Mouse (Mus musculus) A20 (cell line): ENCODE data around the gene Por.

ENCODE experiments used
- DNase-seq: peaks from one replicate; pipeline ENCODE4 v3.0.0-alpha.2; 2011; ENCODE audit warnings: low read depth, low spot score

Por gene

DNA sequence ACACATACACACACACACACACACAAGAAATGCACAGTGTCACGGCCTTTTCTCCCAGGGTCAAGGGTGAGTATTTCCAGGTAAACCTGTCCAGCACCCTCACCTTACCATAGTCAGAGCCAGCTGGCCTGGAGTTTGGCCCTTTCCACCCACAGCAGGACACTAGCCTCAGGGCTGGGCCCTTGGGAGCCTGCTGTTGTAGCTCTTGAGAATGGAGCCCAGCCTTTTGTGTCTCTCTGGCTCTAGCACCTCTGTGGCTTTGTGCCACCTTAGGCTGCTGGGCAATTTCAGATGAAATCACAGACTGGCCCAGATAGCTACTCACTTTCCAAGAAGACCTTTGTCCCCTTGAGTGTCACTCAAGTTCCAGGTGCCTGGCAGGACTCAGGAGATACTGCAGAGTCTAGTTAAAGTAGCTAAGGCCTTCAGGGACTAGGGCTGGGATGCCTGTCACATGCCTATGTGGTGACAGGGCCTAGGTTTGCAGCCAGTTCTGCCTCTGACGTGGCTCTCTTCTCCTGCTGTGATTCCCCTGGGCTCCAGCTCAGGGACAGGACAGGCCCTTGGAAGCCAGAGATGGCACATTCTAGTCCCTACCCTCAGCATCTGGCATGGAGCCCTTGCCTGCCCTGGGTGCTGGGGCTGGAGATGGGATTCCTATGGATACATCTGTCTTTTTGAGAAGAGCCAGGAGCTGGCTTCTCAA is 57.0 kb downstream of the Por start:
- no peak for DNase-seq

DNA sequence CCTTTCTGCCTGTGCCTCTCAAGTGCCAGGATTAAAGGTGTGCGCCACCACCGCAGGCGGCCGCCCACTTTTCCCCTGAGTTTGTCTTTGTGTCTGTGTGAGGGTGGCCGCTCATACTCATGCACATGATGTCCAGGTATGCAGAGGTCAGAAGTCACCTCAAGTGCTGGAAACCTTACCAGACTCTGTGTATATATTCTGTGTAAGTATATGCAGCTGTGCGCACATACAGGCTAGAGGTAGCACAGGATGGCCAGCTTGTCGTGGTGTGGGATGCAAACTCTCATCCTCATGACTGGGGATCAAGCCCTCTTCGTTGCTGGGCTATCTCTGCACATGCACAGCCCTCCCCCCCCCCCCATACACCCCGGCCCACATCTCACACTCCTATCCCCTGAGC is 58.0 kb downstream of the Por start:
- DNase-seq = no peak

DNA sequence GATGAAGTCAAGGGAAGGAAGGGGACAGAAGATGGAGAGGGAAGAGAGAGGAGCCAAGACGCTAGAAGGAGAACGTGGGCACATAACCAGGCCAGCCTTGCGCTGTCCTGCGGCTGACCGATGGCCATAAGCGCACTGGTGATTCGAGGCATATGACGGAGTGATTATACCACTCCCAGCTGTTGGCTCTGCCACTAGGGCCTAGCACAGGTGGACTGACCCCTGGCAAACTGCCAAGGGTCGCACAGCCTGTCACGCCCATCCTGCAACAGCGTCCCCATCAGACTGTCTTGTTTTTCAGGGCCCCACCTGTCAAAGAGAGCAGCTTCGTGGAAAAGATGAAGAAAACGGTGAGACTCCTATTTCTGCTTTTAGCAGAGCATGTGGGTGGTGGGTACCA is 58.5 kb downstream of the Por start:
- DNase-seq = no peak

DNA sequence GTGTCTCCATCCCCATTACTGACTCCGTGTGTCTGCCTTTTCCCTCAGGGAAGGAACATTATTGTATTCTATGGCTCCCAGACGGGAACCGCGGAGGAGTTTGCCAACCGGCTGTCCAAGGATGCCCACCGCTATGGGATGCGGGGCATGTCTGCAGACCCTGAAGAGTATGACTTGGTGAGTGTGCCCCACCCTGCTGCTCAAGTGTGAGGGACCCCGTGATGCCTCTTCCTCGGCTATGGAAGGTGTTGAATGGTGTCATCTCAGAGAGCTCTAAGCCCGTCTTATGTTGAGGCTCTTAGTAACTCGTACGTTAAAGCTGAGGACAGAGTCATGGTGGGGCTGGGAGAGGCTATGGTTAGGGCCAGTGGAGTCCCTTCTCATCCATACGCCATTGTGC is 59.5 kb downstream of the Por start:
- DNase-seq = no peak

DNA sequence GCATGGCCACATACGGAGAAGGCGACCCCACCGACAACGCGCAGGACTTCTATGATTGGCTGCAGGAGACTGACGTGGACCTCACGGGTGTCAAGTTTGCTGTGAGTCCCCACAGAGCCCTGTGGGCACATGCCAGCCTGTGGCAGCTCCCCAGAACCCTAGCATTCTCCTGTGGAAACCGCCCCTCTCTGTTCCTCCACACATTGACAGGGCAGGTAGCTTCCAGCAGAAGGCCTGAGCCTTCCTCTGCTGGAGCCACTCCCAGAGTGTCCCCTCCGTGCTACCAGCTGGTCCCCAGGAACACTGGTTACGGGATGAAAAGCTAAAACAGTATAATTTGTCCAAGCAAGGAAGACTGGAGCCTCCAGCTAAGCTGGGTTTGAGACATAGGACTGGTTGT is 60.4 kb downstream of the Por start:
- DNase-seq = no peak

DNA sequence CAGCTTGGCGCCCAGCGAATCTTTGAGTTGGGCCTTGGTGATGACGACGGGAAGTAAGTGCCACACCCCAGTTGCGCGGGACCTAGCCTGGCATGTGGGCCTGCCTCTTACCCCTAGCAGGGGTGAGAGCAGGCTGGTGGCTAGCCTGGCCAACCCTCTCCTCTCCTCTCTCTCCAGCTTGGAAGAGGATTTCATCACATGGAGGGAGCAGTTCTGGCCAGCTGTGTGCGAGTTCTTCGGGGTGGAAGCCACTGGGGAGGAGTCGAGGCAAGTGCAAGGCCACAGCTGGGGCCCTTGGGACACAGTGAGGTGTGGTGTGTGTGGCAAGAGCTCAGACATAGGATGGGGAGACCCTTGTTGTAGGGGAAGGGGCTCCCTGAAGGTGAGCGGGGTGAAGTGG is 61.1 kb downstream of the Por start:
- DNase-seq = no peak

DNA sequence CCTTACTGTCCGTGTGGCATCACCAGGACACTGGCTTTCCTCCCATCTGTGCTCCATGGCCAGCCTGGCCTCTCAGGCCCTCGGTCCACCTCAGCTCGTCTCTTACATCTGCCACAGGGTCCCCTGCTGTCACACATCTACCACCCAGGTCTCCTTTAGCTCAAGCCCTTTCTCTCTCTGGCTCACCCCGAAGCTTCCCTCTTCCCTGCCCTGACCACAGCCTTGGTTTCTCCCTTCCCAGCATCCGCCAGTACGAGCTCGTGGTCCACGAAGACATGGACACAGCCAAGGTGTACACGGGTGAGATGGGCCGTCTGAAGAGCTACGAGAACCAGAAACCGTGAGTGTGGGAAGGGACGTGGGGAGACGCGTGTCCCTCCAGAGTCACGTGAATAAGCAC is 61.5 kb downstream of the Por start:
- DNase-seq = no peak

DNA sequence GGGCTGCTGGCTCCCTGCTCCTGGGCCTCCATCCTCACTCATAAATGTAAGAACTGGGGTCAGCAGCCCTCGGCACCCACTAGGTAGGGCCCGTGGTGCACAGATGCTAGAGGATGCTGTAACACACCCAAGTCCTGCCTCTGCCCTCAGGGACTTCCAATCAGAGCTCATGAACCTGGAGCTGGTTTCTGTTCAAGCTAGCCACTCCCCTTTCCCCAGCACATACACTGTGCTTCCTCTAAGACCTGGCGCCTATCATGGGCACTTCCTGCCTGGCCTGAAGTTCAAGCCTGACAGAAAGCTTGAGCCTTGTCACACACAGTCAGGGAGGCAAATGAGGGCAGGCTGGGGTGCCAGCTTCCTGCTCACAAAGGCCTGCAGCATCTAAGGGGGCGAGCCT is 63.2 kb downstream of the Por start:
- no peak for DNase-seq

DNA sequence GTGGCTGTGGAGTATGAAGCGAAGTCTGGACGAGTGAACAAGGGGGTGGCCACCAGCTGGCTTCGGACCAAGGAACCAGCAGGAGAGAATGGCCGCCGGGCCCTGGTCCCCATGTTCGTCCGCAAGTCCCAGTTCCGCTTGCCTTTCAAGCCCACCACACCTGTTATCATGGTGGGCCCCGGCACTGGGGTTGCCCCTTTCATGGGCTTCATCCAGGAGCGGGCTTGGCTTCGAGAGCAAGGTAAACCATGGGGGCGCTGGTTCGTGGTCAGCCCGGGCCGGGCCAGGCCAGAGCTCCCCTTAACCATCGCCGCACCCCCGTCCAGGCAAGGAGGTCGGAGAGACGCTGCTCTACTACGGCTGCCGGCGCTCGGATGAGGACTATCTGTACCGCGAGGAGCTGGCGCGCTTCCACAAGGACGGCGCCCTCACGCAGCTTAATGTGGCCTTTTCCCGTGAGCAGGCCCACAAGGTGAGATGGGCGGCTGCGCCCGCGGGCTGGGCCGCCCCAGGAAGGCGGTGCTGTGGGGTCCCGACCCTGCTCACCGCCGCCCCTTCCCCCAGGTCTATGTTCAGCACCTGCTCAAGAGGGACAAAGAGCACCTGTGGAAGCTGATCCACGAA is 64.3 kb downstream of the Por start:
- DNase-seq = no peak

DNA sequence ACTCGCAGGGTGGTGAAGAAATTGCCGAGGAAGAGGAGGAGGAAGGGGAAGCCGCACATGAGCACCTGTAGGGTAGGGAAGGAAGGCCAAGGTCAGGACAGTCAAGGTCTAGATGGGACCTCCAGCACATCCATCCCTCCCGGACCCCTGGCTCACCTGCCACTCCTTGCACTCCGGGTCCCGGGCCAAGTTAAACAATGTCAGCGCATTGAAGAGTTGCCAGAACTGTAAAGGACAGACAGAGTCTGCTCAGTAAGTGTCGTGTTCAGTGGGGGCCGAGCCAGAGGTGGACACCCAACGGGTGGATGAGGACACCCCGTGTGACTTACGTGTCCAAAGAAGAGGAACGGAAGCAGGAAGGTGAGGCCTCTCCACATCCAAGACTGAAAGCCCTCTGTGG is 65.9 kb downstream of the Por start:
- no peak for DNase-seq

DNA sequence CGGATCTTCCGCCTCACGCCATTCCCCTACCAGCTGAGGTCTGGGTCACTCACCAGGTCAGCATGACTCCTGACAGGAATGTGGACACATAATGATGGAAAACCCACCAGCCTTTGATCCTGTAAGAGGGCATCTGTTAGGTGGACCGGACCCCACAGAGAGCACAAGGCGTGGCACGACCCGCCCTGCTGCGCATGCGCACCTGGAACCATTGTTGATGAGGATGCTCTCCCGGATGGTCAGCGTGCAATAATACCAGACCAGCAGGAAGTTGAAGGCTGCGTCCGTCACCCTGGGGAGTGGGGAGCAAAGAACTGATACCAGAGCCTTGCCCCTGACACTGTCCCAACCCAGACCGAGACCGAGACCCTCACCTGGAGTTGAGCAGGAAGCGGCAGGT is 66.7 kb downstream of the Por start:
- DNase-seq = no peak

DNA sequence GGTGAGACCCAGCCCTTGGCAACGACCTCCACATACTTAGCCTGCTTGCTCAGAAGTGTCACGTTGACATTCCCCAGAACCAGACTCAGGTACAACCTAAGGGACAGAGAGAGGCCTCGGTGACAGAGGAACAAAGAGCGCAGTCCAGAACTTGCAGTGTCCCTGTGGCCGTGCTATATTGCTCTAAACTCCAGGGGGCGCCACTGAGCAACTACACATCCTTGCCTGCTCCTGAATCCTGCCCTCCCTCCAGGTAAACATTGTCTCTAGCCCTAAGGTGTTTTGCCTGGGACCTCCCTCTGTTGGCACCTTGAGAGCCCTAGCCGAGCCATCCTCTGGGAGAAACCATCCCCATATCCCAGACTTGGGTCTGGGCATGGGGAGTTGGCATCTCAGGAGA is 67.3 kb downstream of the Por start:
- peak; percentile 28 for DNase-seq

DNA sequence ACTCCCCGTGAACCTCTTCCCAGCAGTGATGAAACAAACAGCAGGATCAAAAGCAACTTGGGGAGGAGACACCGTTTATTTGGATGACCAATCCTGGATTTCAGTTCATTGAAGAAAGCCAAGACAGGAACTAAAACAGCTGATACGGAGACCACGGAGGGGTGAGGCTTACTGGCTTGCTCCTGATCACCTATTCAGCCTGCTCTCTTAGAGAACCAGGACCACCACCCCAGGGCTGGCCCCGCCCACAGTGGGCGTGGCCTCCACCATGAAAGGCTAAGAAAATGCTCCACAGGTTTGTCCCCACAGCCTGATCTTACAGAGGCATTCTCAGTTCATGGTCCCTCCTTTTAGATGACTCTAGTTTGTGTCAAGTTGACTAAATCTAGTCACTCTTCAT is 68.4 kb downstream of the Por start:
- no peak for DNase-seq

DNA sequence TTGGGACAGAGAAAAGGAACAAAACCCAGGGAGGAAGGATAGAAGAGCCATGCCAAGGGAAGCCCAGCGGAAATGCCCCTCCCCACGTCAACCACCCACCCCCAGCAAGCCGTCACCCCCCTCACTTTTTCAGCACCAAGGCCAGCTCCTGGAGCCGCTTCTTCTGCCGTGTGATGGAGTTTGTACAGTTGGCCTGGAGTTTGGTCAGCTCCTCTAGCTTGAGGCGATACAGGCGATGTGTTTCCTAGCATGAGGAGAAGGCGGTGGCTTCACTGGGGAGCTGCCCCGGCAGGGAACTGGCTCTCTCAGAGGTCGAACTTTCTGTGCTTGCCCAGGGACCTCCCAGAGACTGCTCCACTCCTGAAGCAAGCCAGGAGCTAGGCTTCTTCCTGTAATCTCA is 72.3 kb downstream of the Por start:
- DNase-seq = no peak

DNA sequence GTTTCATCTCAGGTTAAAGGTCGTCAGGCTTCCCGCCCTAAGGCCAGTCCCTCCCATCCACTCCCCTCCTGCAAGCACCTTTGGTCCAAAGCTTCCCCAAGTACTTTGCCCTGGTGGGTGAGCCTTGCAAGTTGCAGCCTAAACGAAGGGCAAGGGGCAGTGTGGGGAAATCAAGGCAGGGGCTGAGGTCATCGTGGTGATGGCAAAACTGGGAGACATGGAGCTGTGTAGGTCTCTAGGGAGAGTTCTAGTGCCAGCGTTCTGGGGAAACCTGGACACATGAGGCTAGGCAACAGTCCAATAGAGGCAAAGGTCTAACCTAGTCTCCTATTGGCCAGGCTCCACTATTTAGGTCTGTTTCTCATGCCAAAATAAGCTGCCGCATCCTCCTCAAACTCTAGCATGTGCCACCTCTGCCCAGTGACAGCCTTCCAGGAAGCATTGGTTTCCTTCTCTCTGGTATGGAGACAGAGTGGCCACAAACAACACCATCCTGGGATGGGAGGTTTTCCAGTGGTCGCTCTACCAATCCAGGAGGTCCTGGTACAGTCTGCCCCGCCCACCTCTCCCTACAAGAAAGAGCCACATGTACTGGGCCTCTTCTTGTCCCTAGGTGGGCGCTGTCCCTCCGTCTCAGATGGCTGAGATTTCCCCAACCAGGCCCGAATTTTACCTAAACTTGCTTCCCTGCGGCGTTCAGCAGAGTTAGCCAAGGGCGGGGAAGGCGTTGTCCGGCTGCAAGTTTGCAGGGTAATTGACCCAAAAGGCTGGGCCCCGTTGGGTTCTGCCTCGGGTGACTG is 73.3 kb downstream of the Por start:
- peak; percentile 10 for DNase-seq

DNA sequence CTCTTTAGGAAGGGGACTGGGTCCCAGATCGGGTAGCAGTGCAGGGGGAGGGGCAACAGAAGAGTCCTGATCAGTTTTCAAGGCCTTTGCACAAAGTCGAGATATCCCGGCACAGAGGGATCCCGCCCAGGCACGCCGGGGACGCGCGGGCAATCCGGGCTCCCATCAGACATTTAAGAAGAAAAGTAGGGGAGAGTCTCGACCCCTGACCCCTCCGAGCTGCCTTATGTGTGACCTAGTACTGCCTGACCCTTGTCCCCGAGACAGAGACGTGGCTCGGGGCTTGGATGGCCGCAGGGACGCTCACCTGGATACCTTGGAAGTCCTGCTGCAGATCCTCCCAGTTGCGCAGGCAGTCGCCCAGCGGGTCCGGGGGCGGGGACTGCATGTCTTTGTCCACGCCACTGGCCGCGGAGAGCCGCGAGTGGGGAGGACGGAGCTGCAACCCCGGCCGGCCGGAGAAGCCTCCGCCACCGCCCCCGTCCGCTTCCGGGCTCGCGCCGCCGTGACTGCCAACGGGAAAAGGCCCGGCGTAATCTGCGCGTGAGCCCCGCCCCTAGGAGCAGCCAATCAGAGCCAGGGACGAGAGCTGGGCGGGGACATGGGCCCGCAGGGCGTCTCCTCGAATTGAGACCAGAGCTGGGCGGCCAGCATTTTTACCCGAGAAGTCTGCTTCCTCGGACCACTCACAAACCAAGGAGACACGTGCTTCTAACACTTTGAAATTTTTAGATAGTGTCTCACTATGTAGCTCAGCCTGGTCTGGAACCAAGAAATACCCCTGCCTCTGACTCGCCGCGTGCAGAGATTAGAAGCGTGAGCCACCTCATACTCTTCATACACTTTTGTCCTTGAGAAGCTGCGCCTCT is 74.1 kb downstream of the Por start, which contains the start of gene Tmem120a:
Gene Tmem120a (minus strand): TSS at position 708 of the 869 bp plus-strand sequence.
- peak; percentile 91 for DNase-seq

DNA sequence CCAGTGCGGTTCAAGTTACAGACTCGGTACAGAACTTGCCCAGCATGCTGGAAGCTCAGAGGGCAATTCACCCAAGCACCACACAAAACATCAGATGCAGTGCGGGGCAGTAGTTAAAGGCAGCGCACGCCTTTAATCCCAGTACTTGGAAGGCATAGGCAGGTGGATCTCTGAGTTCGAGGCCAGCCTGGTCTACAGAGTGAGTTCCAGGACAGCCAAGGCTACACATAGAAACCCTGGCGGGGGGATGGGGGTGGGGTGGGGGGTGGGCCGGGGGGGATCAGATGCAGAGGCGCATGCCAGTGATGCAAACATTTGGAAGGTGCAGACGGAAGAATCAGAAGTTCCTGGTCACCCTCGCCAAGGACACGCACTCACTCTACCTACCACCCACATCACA is 74.9 kb downstream of the Por start:
- DNase-seq = no peak

DNA sequence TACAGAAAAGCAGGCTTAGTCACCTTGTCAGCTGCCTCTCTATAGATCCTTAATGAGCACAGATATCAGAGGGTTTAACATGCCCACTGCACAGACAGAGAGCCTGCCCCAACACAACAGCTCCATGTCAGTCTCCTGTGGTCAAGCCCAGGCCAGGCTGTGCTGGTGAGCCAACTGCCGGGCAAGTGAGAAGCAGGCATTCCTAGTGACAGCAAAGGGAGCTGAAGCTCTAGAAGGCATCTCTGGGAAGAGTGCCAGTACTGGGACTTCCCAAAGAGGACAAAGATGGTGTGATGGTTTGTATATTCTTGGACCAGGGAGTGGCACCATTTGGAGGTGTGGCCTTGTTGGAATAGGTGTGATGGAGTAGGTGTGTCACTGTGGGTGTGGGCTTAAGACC is 81.2 kb downstream of the Por start:
- no peak for DNase-seq

DNA sequence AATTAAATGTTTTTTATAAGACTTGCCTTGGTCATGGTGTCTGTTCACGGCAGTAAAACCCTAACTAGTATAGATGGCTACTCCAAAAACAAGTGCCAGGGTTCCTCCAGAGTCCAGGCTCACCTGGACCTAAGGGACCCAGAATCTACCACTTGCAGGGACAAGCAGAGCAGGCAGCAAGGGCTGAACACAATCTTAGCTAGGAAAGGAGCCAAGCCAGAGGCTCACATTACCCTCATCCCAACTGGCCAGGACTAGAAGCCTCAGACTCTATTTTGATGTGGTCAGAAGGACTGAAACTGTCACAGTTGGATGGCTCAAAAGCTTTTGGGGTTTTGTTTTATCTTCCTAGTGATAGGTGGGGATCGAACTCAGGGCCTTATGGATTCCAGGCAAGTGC is 81.8 kb downstream of the Por start:
- no peak for DNase-seq

DNA sequence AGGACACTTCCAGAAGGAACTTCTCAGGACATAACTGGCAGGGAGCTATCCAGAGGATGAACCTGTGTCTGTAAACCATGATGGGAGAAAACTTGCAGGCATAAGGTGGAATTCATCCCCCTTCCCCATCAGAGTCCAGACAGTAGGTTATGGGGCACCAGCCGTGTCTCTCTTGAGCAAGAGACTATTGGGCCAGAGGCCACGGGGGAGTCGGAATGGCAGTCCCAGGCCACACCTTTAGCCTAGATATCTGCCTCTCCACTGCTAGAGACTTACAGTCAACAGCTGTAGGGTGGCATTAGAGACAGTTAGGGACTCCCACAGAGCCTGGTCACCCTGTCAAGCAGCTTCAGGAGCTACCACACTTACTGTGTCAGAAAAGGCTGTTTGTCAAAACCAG is 92.0 kb downstream of the Por start:
- DNase-seq = no peak

DNA sequence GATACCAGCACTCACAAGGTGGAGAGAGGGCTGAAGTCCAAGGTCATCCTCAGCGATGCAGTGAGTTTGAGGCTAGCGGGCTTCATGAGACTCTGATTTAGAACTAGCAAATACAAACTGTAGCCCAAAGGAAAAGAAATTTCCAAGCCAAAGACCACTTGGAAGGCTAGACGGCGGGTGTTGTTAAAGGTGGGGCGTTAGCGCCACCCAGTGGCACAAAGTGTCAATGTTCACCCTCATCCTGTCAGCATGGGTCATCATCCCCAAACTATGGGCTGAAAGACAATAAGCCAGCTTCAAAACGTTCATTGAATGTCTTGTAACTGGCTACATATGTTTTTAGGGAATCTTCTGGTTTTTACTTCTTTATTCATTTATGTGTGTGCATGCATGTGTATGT is 93.7 kb downstream of the Por start:
- DNase-seq = peak; percentile 59

DNA sequence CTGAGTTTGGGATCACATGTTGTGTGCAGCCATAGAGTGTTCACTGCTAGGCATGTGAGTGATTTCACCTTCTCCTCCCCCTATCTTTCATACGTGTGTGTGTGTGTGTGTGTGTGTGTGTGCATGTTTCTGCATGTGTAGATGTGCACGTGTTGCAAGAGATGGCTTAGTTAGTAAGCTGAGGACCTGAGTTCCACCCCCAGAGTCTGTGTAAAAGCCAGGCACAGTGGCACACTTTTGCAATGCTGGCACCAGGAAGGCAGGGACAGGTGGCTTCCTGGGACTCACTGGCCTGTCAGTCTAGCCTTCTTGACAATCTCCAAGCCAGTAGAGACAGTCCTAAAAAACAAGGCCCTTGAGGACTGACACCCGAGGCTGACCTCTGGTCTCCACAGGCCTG is 95.1 kb downstream of the Por start:
- DNase-seq = no peak
